Mouse (Mus musculus) G1E (cell line): ENCODE measurements around the gene Dgkd. TPM values are rescaled to one million over a fixed set of nuclear protein-coding genes. Genes with fewer than 3 reads are reported as not detected.

Source experiments
- ATAC-seq: 2 replicates; pipeline ENCODE4 v1.8.0; 2016; ENCODE audit warnings: mild to moderate bottlenecking; ENCODE audit not compliant: insufficient number of reproducible peaks, poor library complexity, low FRiP score, severe bottlenecking; ENCODE audit errors: extremely low read depth
- DNase-seq: peaks from one replicate; pipeline ENCODE4 v3.0.0; 2012; ENCODE audit warnings: low spot score
- H3K27me3 ChIP-seq: 2 replicates; pipeline ENCODE4 v1.6.1; 2012; ENCODE audit warnings: mild to moderate bottlenecking, low read length, inconsistent platforms; ENCODE audit not compliant: insufficient read depth
- H3K36me3 ChIP-seq: replicated peaks from 2 replicates; pipeline ENCODE3; 2012; ENCODE audit warnings: mild to moderate bottlenecking, inconsistent platforms
- H3K4me1 ChIP-seq: 2 replicates; pipeline ENCODE4 v1.6.1; 2012; ENCODE audit warnings: low read depth, low read length, inconsistent platforms, mixed read lengths; ENCODE audit not compliant: insufficient read depth
- H3K4me3 ChIP-seq: 2 replicates; pipeline ENCODE4 v1.5.1; 2012; ENCODE audit warnings: low read depth, mild to moderate bottlenecking, inconsistent platforms, low read length, moderate library complexity, mixed read lengths
- H3K9me3 ChIP-seq: replicated peaks from 2 replicates; pipeline ENCODE4 v1.6.1; 2012; ENCODE audit warnings: inconsistent platforms
- CTCF ChIP-seq: IDR thresholded peaks from 2 replicates; pipeline ENCODE4 v1.5.1; 2012; ENCODE audit warnings: low read depth, low read length, inconsistent platforms, mixed read lengths
- GATA1 ChIP-seq: IDR thresholded peaks from 2 replicates; pipeline ENCODE4 v1.6.1; 2012; ENCODE audit warnings: borderline replicate concordance, low read length, inconsistent platforms, mixed read lengths
- GATA2 ChIP-seq: IDR thresholded peaks from 2 replicates; pipeline ENCODE4 v1.6.1; 2012; ENCODE audit warnings: low read depth, low read length, inconsistent platforms, borderline replicate concordance
- POLR2AphosphoS5 ChIP-seq: IDR thresholded peaks from 2 replicates; pipeline ENCODE4 v1.6.1; 2012; ENCODE audit warnings: low read depth, low read length, inconsistent platforms; ENCODE audit not compliant: insufficient replicate concordance
- TAL1 ChIP-seq: conservative IDR thresholded peaks from 2 replicates; pipeline ENCODE4 v1.6.1; 2012; ENCODE audit warnings: low read depth, low read length, inconsistent platforms, mixed read lengths
- polyA plus RNA-seq: library from polyadenylated mRNA; stranded (reverse); fragments of >175 nt; gene quantifications from 2 replicates; pipeline ENCODE4 v1.2.3, GENCODE M21; 2012
- total RNA-seq, 2 experiments: library from RNA; stranded (forward) in 1 of 2; stranded (reverse) in 1 of 2; fragments of 200-1000 nt in 1 of 2; fragments of >200 nt in 1 of 2; fragmentation: Nextera tagmentation in 1 of 2; gene quantifications; 2 replicates each; pipeline ENCODE4 v1.2.3; 2014 to 2017

Dgkd gene
- total and polyA plus RNA-seq, 3 experiments = 20.2 to 61.5 (median 57.3) TPM

DNA sequence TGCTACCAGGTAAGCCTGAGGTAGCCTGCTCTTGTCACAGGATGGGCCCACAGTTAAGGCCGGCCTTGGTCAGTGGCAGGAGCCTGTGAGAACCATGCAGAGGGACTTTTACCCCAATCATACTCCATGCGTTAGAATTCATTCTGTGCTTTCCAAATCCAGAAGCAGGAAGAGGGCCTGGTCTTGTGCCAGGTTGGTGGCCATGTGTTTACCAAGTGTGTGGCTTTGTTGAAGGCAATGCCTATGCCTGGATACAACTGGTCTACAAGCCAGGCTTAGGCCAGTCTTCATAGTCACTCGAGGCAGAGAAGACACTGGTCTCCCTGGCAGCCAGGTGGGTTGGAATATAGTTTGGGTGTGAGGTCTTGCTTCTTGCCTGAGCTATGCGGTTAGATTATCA lies 38.5 kb downstream of the Dgkd start:
- Histone ChIP-seq H3K4me1 (peaks cover 4% of the 10 kb centered on the region; the same call in 1 of the 2 replicates), H3K27me3 (no peaks in the 10 kb centered on the region), H3K9me3 (no peaks in the 10 kb centered on the region), H3K4me3 (no peak overlapping the region), H3K36me3 (peaks cover 59% of the 10 kb centered on the region)
- no peak for TF ChIP-seq GATA1
- TF ChIP-seq CTCF = no peak
- TF ChIP-seq TAL1 = no peak
- no peak for TF ChIP-seq POLR2AphosphoS5
- no peak for TF ChIP-seq GATA2
- ATAC-seq (no peak), DNase-seq (no peak)

- TF ChIP-seq GATA2 (no peak), CTCF (no peak), POLR2AphosphoS5 (no peak), TAL1 (no peak), GATA1 (no peak)
- Histone ChIP-seq H3K36me3 (peaks cover 59% of the 10 kb centered on the region), H3K27me3 (no peaks in the 10 kb centered on the region), H3K4me1 (peaks cover 4% of the 10 kb centered on the region; the same call in 1 of the 2 replicates), H3K9me3 (no peaks in the 10 kb centered on the region), H3K4me3 (no peak overlapping the region)
- DNase-seq = no peak
- no peak for ATAC-seq
These were observed 39.4 kb downstream of the Dgkd start for GRCm38 (mm10) chr1:87892499-87892898.

DNA sequence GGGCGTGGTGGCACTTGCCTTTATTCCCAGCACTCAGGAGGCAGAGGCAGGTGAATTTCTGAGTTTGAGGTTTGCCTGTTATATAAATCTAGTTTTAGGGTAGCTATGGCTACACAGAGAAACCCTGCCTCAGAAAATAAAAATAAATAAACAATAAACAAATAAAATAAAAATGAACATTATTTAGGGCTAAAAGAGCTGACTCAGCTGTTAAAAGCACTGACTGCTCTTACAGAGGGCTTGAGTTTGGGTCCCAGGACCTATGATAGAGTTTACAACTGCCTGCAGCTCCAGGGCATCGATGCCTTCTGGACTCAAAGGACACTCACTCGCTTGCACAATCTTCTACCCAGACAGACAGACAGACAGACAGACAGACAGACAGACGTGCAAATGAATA lies 40.3 kb downstream of the Dgkd start:
- Histone ChIP-seq H3K4me3 (no peak overlapping the region), H3K4me1 (peaks cover 4% of the 10 kb centered on the region; the same call in 1 of the 2 replicates), H3K9me3 (no peaks in the 10 kb centered on the region), H3K27me3 (no peaks in the 10 kb centered on the region), H3K36me3 (peaks cover 56% of the 10 kb centered on the region)
- DNase-seq = no peak
- TF ChIP-seq GATA2 = no peak
- no peak for TF ChIP-seq POLR2AphosphoS5
- TF ChIP-seq CTCF = no peak
- TF ChIP-seq GATA1 = no peak
- TF ChIP-seq TAL1 = no peak
- ATAC-seq = no peak

GRCm38 (mm10) chr1:87896921-87897320 lies 43.8 kb downstream of the Dgkd start:
- Histone ChIP-seq H3K27me3 (no peaks in the 10 kb centered on the region), H3K9me3 (no peaks in the 10 kb centered on the region), H3K4me1 (peaks cover 32% of the 10 kb centered on the region), H3K36me3 (peaks cover 53% of the 10 kb centered on the region), H3K4me3 (no peak overlapping the region)
- no peak for ATAC-seq
- no peak for DNase-seq
- no peak for TF ChIP-seq TAL1
- TF ChIP-seq CTCF = no peak
- TF ChIP-seq GATA2 = no peak

GRCm38 (mm10) chr1:87899701-87900100 lies 46.6 kb downstream of the Dgkd start:
- H3K27me3 ChIP-seq = no peaks in the 10 kb centered on the region
- no peak overlapping the region for H3K4me3 ChIP-seq
- peaks cover 55% of the 10 kb centered on the region for H3K36me3 ChIP-seq
- peaks cover 34% of the 10 kb centered on the region for H3K4me1 ChIP-seq
- ATAC-seq = peak; percentile 74
- TF ChIP-seq TAL1 (no peak), GATA1 (no peak), GATA2 (no peak; the same call in 1 of the 2 replicates), CTCF (no peak), POLR2AphosphoS5 (no peak)
- no peaks in the 10 kb centered on the region for H3K9me3 ChIP-seq
- peak; percentile 30 for DNase-seq

GRCm38 (mm10) chr1:87900979-87901378 lies 47.9 kb downstream of the Dgkd start:
- DNase-seq = no peak
- TF ChIP-seq GATA2 = no peak
- TF ChIP-seq TAL1 = no peak
- no peak for TF ChIP-seq CTCF
- no peak for TF ChIP-seq POLR2AphosphoS5
- TF ChIP-seq GATA1 = no peak
- peaks cover 51% of the 10 kb centered on the region for H3K36me3 ChIP-seq
- H3K9me3 ChIP-seq = no peaks in the 10 kb centered on the region
- peaks cover 35% of the 10 kb centered on the region for H3K4me1 ChIP-seq
- no peak overlapping the region; the same call in 1 of the 2 replicates for H3K4me3 ChIP-seq
- no peak for ATAC-seq
- H3K27me3 ChIP-seq = no peaks in the 10 kb centered on the region

DNA sequence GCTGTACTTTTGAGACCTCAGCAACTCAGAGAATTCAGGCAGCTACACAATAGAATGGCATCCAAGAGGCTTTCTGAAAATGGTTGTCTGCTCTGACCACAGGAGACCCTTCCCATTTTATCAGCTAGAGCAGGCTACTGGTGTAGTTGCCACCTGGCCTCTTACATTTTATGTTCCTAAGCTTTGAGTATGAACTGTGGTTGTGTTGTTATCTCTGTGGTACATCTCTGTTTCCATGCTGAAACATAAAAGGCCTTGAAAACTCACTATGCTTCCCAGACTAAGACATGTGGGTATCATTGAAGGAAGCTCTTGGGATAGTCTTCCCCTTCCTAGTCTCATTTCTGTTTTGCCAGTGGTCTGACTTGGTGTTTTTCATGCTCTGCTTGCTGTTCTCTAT lies 49.1 kb downstream of the Dgkd start:
- no peak for DNase-seq
- Histone ChIP-seq H3K36me3 (peaks cover 47% of the 10 kb centered on the region), H3K27me3 (no peaks in the 10 kb centered on the region), H3K4me3 (no peak overlapping the region), H3K4me1 (peaks cover 43% of the 10 kb centered on the region), H3K9me3 (no peaks in the 10 kb centered on the region)
- ATAC-seq = no peak
- TF ChIP-seq GATA2 = no peak
- TF ChIP-seq POLR2AphosphoS5 = no peak
- no peak for TF ChIP-seq CTCF
- TF ChIP-seq GATA1 = no peak
- no peak for TF ChIP-seq TAL1
